Comparison of ENCODE assay signal across 25 mouse cellular contexts in genomic region chr10:107418306-107418705, GRCm38 (mm10).
DNase-seq lines count a peak whose midpoint lies in the region.
"Had no signal": no experiment of that assay in that cellular context is flagged by ENCODE, and none has a peak within 500 bp of the region (broad histone marks: within the 10 kb centered on the region; RNA-seq: fewer than 3 reads in every experiment).

No protein-coding gene starts in this region.

- 92% methylated on average over 14 of the region's 14 CpGs for WGBS in hindbrain, embryonic 10.5 days

- no peaks in the 10 kb centered on the region for H3K4me1 ChIP-seq in hindbrain, embryonic 10.5 days (replicated peaks)
- H3K4me1 ChIP-seq: embryonic facial prominence, embryonic 13.5 days; forebrain, embryonic 13.5 days; heart, embryonic 15.5 days; hindbrain, embryonic 15.5 days; limb, embryonic 13.5 days; liver, embryonic 13.5 days; neural tube, embryonic 15.5 days had no signal

- H3K36me3 ChIP-seq in hindbrain, embryonic 10.5 days: no peaks in the 10 kb centered on the region
- H3K36me3 ChIP-seq: embryonic facial prominence, embryonic 13.5 days; heart, embryonic 15.5 days; hindbrain, embryonic 15.5 days; limb, embryonic 13.5 days; liver, embryonic 13.5 days; neural tube, embryonic 15.5 days had no signal

- no peaks in the 10 kb centered on the region for H3K27me3 ChIP-seq in hindbrain, embryonic 10.5 days (ENCODE audit: insufficient read depth, poor library complexity, severe bottlenecking)
- H3K27me3 ChIP-seq: embryonic facial prominence, embryonic 13.5 days; forebrain, embryonic 13.5 days; heart, embryonic 15.5 days; hindbrain, embryonic 15.5 days; limb, embryonic 13.5 days; liver, embryonic 13.5 days; neural tube, embryonic 15.5 days had no signal

- H3K4me3 ChIP-seq in hindbrain, embryonic 10.5 days: no peak overlapping the region
- H3K4me3 ChIP-seq: embryonic facial prominence, embryonic 13.5 days; erythroblast, embryonic 14.5 days; forebrain, embryonic 13.5 days; heart, embryonic 15.5 days; hindbrain, embryonic 15.5 days; limb, embryonic 13.5 days; liver, embryonic 13.5 days; neural tube, embryonic 15.5 days had no signal

- intact Hi-C loops in heart, postnatal 14 days (cut with DNase I): no loop called here
- intact Hi-C loops in left cerebral cortex, postnatal 10 days (cut with DNase I): no loop called here
- intact Hi-C loops in left cerebral cortex, postnatal 25 days (cut with DNase I): no loop called here

- no peak overlapping the region for H3K27ac ChIP-seq in hindbrain, embryonic 10.5 days
- H3K27ac ChIP-seq: embryonic facial prominence, embryonic 13.5 days; forebrain, embryonic 13.5 days; heart, embryonic 15.5 days; hindbrain, embryonic 15.5 days; limb, embryonic 13.5 days; liver, embryonic 13.5 days; neural tube, embryonic 15.5 days had no signal

- DNase-seq in heart, adult 11 months: peak; percentile 40
- no peak for DNase-seq in heart, postnatal 14 days
- peak; percentile 16 to 33 for DNase-seq in left cerebral cortex, adult 18-20 months (ENCODE audit: low spot score in 2 of 2)
- no peak for DNase-seq in left cerebral cortex, postnatal 10 days (ENCODE audit: extremely low spot score in 1 of 2, low spot score in 2 of 2)
- peak; percentile 27 to 44 for DNase-seq in frontal cortex, adult 2 months (ENCODE audit: extremely low spot score in 1 of 2, low spot score in 1 of 2)
- DNase-seq in left cerebral cortex, postnatal 25 days (ENCODE audit: low spot score in 2 of 2): peak; percentile 28 to 61
- DNase-seq in ovary, adult 18-20 months (ENCODE audit: low spot score): no peak
- DNase-seq in hindbrain, embryonic 10.5 days (ENCODE audit: low spot score): no peak
- DNase-seq: adrenal gland, postnatal 25 days; cerebellum, adult 11 months; cerebellum, adult 9-11 months; gastrocnemius, postnatal 36 days; heart, postnatal 4 days; kidney, adult 2 months; kidney, postnatal 10 days; liver, embryonic 13.5 days; lung, adult 2 months; lung, postnatal 14 days had no signal

- no peaks in the 10 kb centered on the region for H3K9me3 ChIP-seq in hindbrain, embryonic 10.5 days
- H3K9me3 ChIP-seq: embryonic facial prominence, embryonic 13.5 days; forebrain, embryonic 13.5 days; heart, embryonic 15.5 days; hindbrain, embryonic 15.5 days; limb, embryonic 13.5 days; liver, embryonic 13.5 days; neural tube, embryonic 15.5 days had no signal

Comparison
In these comparisons a context has a peak if more than half of its experiments do, and no peak if none do; other contexts are left out.
1. DNase-seq: peak in heart, adult 11 months (single experiment), left cerebral cortex, adult 18-20 months (2 of 2), frontal cortex, adult 2 months (2 of 2) and left cerebral cortex, postnatal 25 days (2 of 2); none in heart, postnatal 14 days (0 of 2), left cerebral cortex, postnatal 10 days (0 of 2), ovary, adult 18-20 months (single experiment) and hindbrain, embryonic 10.5 days (single experiment).